Mouse (Mus musculus) ES-E14 (cell line): Measurements from ENCODE around the gene Nhlh1. TPM values are rescaled to one million over a fixed set of nuclear protein-coding genes. Genes with fewer than 3 reads are reported as not detected.

Experiments
- DNase-seq: peaks from one replicate; pipeline ENCODE4 v3.0.0-alpha.2; 2013; ENCODE audit warnings: low read depth, low spot score
- H3K27ac ChIP-seq: 2 replicates; pipeline ENCODE4 v1.5.1; 2012; ENCODE audit warnings: low read depth, mild to moderate bottlenecking, low read length, moderate library complexity, mixed read lengths; ENCODE audit not compliant: poor library complexity, insufficient read depth, severe bottlenecking
- H3K36me3 ChIP-seq: 2 replicates; pipeline ENCODE4 v1.6.1; 2012; ENCODE audit warnings: mild to moderate bottlenecking, low read length, moderate library complexity, mixed read lengths; ENCODE audit not compliant: control insufficient read depth, poor library complexity, insufficient read depth, severe bottlenecking
- H3K4me1 ChIP-seq, 2 experiments: fragments of 150-350 bp in 1 of 2; sonication (generic) in 1 of 2; 2 replicates each; pipeline ENCODE4 v1.6.1; 2012; ENCODE audit warnings: low read length in 2 of 2, mild to moderate bottlenecking in 1 of 2, mixed read lengths in 1 of 2; ENCODE audit not compliant: control insufficient read depth in 2 of 2, insufficient read depth in 2 of 2, poor library complexity in 1 of 2
- H3K4me3 ChIP-seq, 2 experiments: fragments of 150-350 bp in 1 of 2; sonication (generic) in 1 of 2; 2 replicates each; pipeline ENCODE4 v1.5.1; 2012; ENCODE audit warnings: low read length in 2 of 2, low read depth in 1 of 2, mild to moderate bottlenecking in 1 of 2, mixed read lengths in 1 of 2; ENCODE audit not compliant: insufficient read depth in 1 of 2, poor library complexity in 1 of 2, severe bottlenecking in 1 of 2
- H3K9ac ChIP-seq: 2 replicates; pipeline ENCODE4 v1.6.1; 2012; ENCODE audit warnings: low read depth, mild to moderate bottlenecking, low read length, mixed read lengths; ENCODE audit not compliant: poor library complexity, insufficient read depth, severe bottlenecking
- H3K9me3 ChIP-seq: fragments of 150-350 bp; sonication (generic); 2 replicates; pipeline ENCODE4 v1.6.1; 2012; ENCODE audit warnings: low read depth, mild to moderate bottlenecking, low read length; ENCODE audit not compliant: control insufficient read depth, insufficient read depth
- CHD2 ChIP-seq: IDR thresholded peaks from 2 replicates; pipeline ENCODE4 v1.6.1; 2014; ENCODE audit warnings: mild to moderate bottlenecking, low read depth, low read length, inconsistent platforms
- HCFC1 ChIP-seq: IDR thresholded peaks from 2 replicates; pipeline ENCODE4 v1.6.1; 2012; ENCODE audit warnings: low read length, inconsistent platforms, borderline replicate concordance; ENCODE audit not compliant: insufficient read depth
- MAFK ChIP-seq: IDR thresholded peaks from 2 replicates; pipeline ENCODE4 v1.6.1; 2014; ENCODE audit warnings: mild to moderate bottlenecking, low read depth, low read length, inconsistent platforms; ENCODE audit not compliant: insufficient read depth
- ZC3H11A ChIP-seq: IDR thresholded peaks from 2 replicates; pipeline ENCODE4 v1.6.1; 2012; ENCODE audit warnings: low read depth, mild to moderate bottlenecking, inconsistent platforms, low read length, borderline replicate concordance
- ZNF384 ChIP-seq: IDR thresholded peaks from 2 replicates; pipeline ENCODE4 v1.6.1; 2012; ENCODE audit warnings: low read depth, low read length, inconsistent platforms
- in situ Hi-C, 2 experiments: fragments of 600-800 bp; cut with MboI; formaldehyde crosslinking; loops; one replicate each; pipeline ENCODE4 v1.15.1; 2025; ENCODE audit warnings: low sequenced_read_pairs in 2 of 2, inconsistent platforms in 1 of 2; ENCODE audit not compliant: unreplicated experiment in 2 of 2
- total RNA-seq: library from RNA; depleted of rRNA; stranded (reverse); fragments of 300-350 nt; gene quantifications from 2 replicates; pipeline ENCODE4 v1.2.3, GENCODE M21; 2012; rRNA removed

The Nhlh1 gene
- not detected in 2 replicates for total RNA-seq

DNA sequence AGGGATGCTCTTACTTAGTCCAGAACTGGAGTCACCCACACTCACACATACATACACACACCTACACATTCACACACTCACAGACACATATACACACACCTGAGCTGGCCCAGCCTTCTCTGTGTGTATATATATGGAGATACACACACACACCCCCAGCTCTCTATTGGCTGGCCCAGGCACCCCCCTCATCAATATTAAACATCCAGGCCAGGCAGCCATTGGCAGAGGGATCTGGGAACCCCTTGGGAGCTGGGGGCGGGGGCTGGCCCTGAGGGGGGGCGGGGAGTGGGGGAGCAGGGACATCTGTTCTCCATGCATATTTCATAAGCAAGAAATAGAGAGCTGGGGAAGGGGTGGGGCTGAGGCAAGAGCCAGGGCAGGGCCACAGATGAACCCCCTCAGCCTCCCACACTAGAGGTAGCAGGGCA is at the start of gene Nhlh1:
TSS of gene Nhlh1 (minus strand) at position 83 of the 431 bp plus-strand sequence.
- Histone ChIP-seq H3K27ac (no peak within 1 kb of the TSS), H3K9ac (no peak within 1 kb of the TSS), H3K4me3 (no peak within 1 kb of the TSS), H3K36me3 (no peaks in the 10 kb centered on the region), H3K9me3 (no peaks in the 10 kb centered on the region), H3K4me1 (peaks cover 1 to 16% of the 10 kb centered on the region in 2 experiments; a peak in 2 of 4 replicates)
- TF ChIP-seq HCFC1 (no peak), CHD2 (no peak)
- no peak for DNase-seq
- in situ Hi-C loops: no loop called here

DNA sequence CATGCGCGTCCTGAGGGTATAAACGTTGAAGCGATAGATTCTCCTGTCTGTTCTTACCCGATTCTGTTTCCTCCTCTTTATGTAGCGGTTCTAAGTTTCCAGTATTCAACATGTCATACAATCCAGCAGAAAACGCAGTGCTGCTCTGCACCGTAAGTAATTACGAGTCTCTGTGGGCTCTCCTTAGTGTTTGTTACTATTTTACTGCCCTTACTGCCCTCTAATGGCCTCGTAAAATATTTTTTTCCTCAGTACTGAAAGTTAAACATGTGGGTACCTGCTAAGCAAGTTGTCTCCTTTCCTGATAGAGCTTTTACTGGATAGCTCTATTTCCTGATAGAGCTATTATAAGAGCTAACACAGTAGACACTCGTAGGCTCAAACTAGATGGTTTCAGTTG is 47.7 kb upstream of the Nhlh1 start:
- peaks cover 33% of the 10 kb centered on the region for H3K36me3 ChIP-seq
- H3K4me1 ChIP-seq: 0 out of 4 replicates have a peak, but pooled peaks cover 0 to 3% of the 10 kb centered on the region in 2 experiments
- no peak for TF ChIP-seq ZNF384
- no peak for TF ChIP-seq HCFC1
- TF ChIP-seq MAFK: no peak
- no peak for TF ChIP-seq ZC3H11A
- TF ChIP-seq CHD2: no peak
- H3K4me3 ChIP-seq: no peak overlapping the region
- no peak overlapping the region for H3K9ac ChIP-seq
- in situ Hi-C loops: no loop called here
- no peaks in the 10 kb centered on the region for H3K9me3 ChIP-seq
- no peak for DNase-seq
- no peak overlapping the region for H3K27ac ChIP-seq

DNA sequence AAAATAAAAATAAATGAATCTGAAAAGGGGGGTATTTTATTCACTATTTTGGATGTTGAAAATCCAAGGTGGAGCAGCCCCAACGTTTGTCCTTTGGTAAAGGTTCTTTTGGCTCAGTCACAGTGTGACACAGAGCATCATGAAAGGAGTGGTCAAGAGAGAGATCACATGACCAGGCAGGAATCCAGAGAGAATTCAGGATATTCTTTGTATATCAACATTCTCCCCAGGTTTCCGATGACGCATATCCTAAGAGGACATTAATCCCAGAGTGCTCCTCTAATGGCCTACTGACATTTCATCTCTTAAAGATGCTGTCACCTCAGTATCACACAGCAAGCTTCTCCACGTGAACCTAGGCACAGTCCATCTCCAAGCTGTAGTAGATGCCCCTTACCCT is 46.2 kb upstream of the Nhlh1 start:
- in situ Hi-C loops: no loop called here

DNA sequence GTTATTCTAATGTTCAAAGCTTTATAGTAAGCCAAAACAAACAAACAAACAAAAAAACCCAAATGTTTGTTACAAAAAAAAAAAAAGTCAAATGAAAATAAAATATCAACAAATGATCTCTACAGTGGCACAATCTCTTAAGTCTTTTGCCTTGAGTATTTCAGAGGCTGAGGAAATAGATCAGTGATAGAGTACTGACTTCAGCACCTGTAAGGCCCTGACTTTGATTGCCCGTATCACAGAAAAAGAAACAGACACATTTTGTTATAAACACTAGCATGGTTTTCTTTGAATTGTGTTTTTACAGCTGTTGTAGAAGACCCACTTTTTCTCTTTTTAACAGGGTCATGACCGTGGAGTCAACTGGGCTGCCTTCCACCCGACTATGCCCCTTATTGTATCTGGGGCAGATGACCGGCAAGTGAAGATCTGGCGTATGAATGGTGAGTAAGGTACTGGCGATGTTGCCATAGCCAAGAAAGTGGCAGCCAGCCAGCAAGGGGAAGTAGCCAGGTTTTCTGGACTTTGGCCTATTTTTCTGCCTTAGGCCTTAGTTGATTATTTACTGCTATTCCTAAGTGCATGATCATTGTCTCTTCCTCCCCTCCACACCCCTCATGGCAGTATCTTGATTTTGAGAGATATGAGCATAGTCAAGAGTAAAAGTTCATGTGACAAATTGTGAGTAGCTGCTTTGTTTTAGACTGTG is 42.1 kb upstream of the Nhlh1 start:
- no peak for TF ChIP-seq MAFK
- no peak for TF ChIP-seq ZNF384
- TF ChIP-seq ZC3H11A: no peak
- TF ChIP-seq HCFC1: no peak
- no peak for TF ChIP-seq CHD2
- no peak overlapping the region for H3K27ac ChIP-seq
- in situ Hi-C loops: no loop called here
- H3K4me3 ChIP-seq: no peak overlapping the region
- no peaks in the 10 kb centered on the region for H3K4me1 ChIP-seq
- H3K9ac ChIP-seq: no peak overlapping the region
- H3K36me3 ChIP-seq: peaks cover 22% of the 10 kb centered on the region
- no peaks in the 10 kb centered on the region for H3K9me3 ChIP-seq
- no peak for DNase-seq

More for the DNA sequence above, 46.2 kb upstream of the Nhlh1 start:
- peaks cover 32% of the 10 kb centered on the region for H3K36me3 ChIP-seq
- H3K27ac ChIP-seq: no peak overlapping the region
- H3K9me3 ChIP-seq: no peaks in the 10 kb centered on the region
- TF ChIP-seq CHD2: no peak
- TF ChIP-seq ZNF384: no peak
- TF ChIP-seq HCFC1: no peak
- TF ChIP-seq MAFK: no peak
- no peak for TF ChIP-seq ZC3H11A
- H3K9ac ChIP-seq: no peak overlapping the region
- 0 out of 4 replicates have a peak, but pooled peaks cover 0 to 3% of the 10 kb centered on the region in 2 experiments for H3K4me1 ChIP-seq
- no peak overlapping the region for H3K4me3 ChIP-seq
- no peak for DNase-seq

DNA sequence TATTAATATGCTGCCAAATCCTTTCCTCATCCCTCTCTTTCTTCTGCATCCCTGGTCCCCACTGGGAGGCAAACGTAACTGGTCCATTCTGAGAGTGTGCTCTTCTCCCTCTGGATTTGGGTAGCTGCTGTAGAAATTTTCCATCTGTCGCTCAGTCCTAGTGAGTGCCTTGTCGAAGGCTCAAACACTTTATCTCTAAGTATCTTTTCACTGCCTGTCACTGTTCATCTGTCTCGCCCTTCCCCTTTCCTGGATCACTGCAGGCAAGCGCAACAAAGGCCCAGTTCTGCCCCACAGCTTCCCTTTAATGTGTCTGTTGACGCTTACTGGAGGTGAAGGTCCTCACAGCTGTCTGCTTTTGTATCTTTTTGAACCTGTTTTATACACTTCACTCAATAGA is 37.8 kb upstream of the Nhlh1 start:
- Histone ChIP-seq H3K9me3 (no peaks in the 10 kb centered on the region), H3K4me3 (no peak overlapping the region), H3K4me1 (no peaks in the 10 kb centered on the region), H3K9ac (no peak overlapping the region), H3K36me3 (peaks cover 7% of the 10 kb centered on the region), H3K27ac (no peak overlapping the region)
- in situ Hi-C loops: no loop called here
- TF ChIP-seq ZC3H11A (no peak), HCFC1 (no peak), ZNF384 (no peak), MAFK (no peak), CHD2 (no peak)
- no peak for DNase-seq
